Mouse (Mus musculus): ENCODE data around the gene Ciz1.

DNA sequence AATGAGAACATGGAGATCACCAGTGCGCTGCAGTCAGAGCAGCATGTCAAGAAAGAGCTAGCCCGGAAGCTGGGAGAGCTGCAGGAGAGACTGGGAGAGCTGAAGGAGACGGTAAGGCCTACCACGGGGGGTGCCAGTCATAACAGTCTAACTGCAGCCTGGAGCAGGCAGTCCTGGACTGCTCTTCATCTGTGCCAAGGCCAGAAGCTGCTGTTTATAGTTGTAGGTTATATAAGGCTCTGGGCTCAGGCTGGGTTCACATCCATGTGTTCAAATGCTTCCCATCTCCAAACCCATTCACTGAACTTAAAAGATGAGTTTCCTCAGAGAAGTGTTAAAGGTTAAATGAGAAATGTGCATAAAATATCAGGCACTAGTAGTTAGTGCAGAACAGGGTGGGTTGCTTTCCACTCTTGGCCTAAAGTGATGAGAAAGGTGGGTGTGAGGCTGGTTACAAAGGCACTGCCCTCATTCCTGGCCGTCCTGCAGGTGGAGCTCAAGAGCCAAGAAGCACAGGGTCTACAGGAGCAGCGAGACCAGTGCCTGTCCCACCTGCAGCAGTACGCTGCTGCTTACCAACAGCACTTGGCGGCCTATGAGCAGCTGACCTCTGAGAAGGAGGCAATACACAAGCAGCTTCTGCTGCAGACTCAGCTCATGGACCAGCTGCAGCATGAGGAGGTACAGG lies 47.8 kb upstream of the Ciz1 start:
- TF ChIP-seq EP300 (IDR thresholded peaks at IDR 0.05; ENCODE audit: low read depth) (no peak), CTCF (IDR thresholded peaks at IDR 0.05; ENCODE audit: low read depth) (peak; percentile 84)
